Mouse (Mus musculus) kidney, postnatal 0 days (tissue): ENCODE results near the gene Sos2. TPM values are rescaled to one million over a fixed set of nuclear protein-coding genes. Genes with fewer than 3 reads are reported as not detected.

Source experiments
- ATAC-seq: fragments of 200-750 bp; cut with Nextera tagmentation; replicated peaks from 2 replicates; pipeline ENCODE4 v1.8.0; 2017; ENCODE audit warnings: low read depth, moderate number of reproducible peaks, moderate TSS enrichment, moderate library complexity; ENCODE audit not compliant: low FRiP score
- DNase-seq: peaks from one replicate; pipeline ENCODE4 v3.0.0-alpha.2; 2016; ENCODE audit warnings: low spot score
- H3K27ac ChIP-seq: fragments of 300-500 bp; sonication (generic); 2 replicates; pipeline ENCODE4 v1.5.1; 2014; ENCODE audit warnings: mild to moderate bottlenecking
- H3K27me3 ChIP-seq: fragments of 300-500 bp; sonication (generic); 2 replicates; pipeline ENCODE4 v1.6.1; 2014; ENCODE audit warnings: low read length, mixed read lengths; ENCODE audit not compliant: insufficient read depth
- H3K36me3 ChIP-seq: fragments of 300-500 bp; sonication (generic); 2 replicates; pipeline ENCODE4 v1.6.1; 2014; ENCODE audit warnings: low read length, mixed read lengths; ENCODE audit not compliant: insufficient read depth
- H3K4me1 ChIP-seq: fragments of 300-500 bp; sonication (generic); replicated peaks from 2 replicates; pipeline ENCODE4 v1.6.1; 2014; ENCODE audit warnings: antibody characterized with exemption, low read length, mixed read lengths; ENCODE audit not compliant: insufficient read depth
- H3K4me2 ChIP-seq: fragments of 300-500 bp; sonication (generic); 2 replicates; pipeline ENCODE4 v1.6.1; 2014; ENCODE audit warnings: mild to moderate bottlenecking, low read length, moderate library complexity, mixed read lengths
- H3K4me3 ChIP-seq: fragments of 300-500 bp; sonication (generic); replicated peaks from 2 replicates; pipeline ENCODE4 v1.5.1; 2014; ENCODE audit warnings: low read depth, low read length
- H3K9ac ChIP-seq: fragments of 300-500 bp; sonication (generic); 2 replicates; pipeline ENCODE4 v1.6.1; 2014; ENCODE audit warnings: low read depth, low read length
- H3K9me3 ChIP-seq: fragments of 300-500 bp; sonication (generic); replicated peaks from 2 replicates; pipeline ENCODE4 v1.6.1; 2016; ENCODE audit warnings: low read length, inconsistent platforms, mixed read lengths
- CTCF ChIP-seq: IDR thresholded peaks from 2 replicates; pipeline ENCODE4 v1.5.1; 2016; ENCODE audit warnings: antibody characterized with exemption, low read depth, mild to moderate bottlenecking, moderate library complexity
- WGBS: fragments of 180-500 bp; shearing (Covaris S2); extraction: QIAGEN DNeasy Blood & Tissue Kit; methylation state at CpG from one replicate; pipeline ENCODE4 v1.1.7; 2014; 5-methylcytosine and 5-hydroxymethylcytosine counted together
- polyA plus RNA-seq: library from polyadenylated mRNA; unstranded; fragments of >200 nt; fragmentation: Nextera tagmentation; extraction: Ambion mirVana; gene quantifications from 2 replicates; pipeline ENCODE4 v1.2.1, GENCODE M21; 2015

The Sos2 gene
- polyA plus RNA-seq, 1 experiment from 2014 or later, result 8.4 TPM

DNA sequence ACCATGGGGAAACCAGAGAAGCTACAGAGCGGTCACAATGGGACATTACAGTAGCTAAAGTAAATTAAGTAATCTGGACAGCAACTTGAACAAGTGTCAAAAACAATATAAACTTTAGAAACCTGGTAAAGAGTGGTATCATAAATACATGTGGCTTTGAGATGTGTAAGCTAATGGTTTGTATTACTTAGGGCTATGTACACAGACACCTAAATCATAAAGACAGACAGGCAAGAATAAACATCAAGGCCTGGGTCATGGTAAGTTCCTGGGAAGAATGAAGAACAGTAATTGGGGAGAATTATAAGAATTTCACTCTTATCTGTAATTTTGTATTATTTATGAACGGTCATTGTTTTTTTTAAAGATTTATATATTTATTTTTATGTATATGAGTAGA lies 77.3 kb downstream of the Sos2 start:
- H3K4me2 ChIP-seq, result no peak overlapping the region
- H3K9ac ChIP-seq, result no peak overlapping the region
- DNase-seq (peak; percentile 66), ATAC-seq (no peak)
- no peak overlapping the region for H3K4me3 ChIP-seq
- H3K36me3 ChIP-seq, result peaks cover 5% of the 10 kb centered on the region; the same call in 1 of the 2 replicates
- no peaks in the 10 kb centered on the region for H3K9me3 ChIP-seq
- TF ChIP-seq CTCF, result no peak
- H3K4me1 ChIP-seq, result no peaks in the 10 kb centered on the region
- no peak overlapping the region for H3K27ac ChIP-seq
- 70% methylated on average over 2 of the region's 2 CpGs for WGBS
- no peaks in the 10 kb centered on the region for H3K27me3 ChIP-seq

DNA sequence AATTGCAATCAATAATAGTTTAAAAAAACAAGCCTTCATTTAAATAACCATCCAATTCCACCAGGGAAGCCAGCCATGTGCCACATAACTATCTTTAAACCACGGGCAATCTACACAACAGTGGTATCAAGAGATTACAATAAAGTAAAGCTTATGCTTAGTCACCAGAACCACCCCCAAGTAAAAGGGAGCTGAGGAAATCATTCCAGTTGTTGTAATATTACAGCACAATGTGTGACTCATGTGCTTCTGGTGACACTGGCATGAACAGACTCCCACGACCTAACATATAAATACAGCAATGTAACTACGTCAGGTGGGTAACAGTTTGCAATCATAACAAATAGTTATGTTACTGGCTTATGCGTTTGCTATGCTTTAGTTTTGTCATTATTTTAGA lies 84.2 kb downstream of the Sos2 start:
- Histone ChIP-seq H3K36me3 (peaks cover 5% of the 10 kb centered on the region; the same call in 1 of the 2 replicates), H3K4me2 (no peak overlapping the region), H3K27ac (no peak overlapping the region), H3K9ac (no peak overlapping the region), H3K4me1 (no peaks in the 10 kb centered on the region), H3K9me3 (no peaks in the 10 kb centered on the region), H3K4me3 (no peak overlapping the region), H3K27me3 (no peaks in the 10 kb centered on the region)
- no peak for DNase-seq
- ATAC-seq, result no peak
- no peak for TF ChIP-seq CTCF
- 92% methylated on average over 4 of the region's 4 CpGs for WGBS

DNA sequence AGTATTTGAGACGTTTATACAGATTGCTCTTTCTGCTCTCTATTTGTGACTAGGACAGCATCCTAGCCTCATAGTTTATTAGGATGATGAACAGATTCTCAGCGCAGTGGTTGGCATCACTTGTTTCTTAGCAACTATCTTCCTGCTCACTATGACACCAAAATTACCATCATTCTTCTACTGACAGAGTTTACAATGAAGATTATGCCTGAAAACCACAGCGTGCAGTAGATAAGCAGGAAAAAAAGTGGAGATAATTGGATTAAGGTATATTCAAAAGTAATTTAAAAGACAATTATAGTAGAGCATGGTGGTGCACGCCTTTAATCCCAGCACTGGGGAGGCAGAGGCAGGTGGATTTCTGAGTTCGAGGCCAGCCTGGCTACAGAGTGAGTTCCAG lies 88.5 kb downstream of the Sos2 start:
- Histone ChIP-seq H3K36me3 (peaks cover 7% of the 10 kb centered on the region; the same call in 1 of the 2 replicates), H3K4me3 (no peak overlapping the region), H3K27ac (no peak overlapping the region), H3K27me3 (no peaks in the 10 kb centered on the region), H3K9me3 (no peaks in the 10 kb centered on the region), H3K9ac (no peak overlapping the region), H3K4me1 (no peaks in the 10 kb centered on the region), H3K4me2 (no peak overlapping the region)
- DNase-seq (no peak), ATAC-seq (no peak)
- 94% methylated on average over 5 of the region's 5 CpGs for WGBS
- TF ChIP-seq CTCF, result no peak

DNA sequence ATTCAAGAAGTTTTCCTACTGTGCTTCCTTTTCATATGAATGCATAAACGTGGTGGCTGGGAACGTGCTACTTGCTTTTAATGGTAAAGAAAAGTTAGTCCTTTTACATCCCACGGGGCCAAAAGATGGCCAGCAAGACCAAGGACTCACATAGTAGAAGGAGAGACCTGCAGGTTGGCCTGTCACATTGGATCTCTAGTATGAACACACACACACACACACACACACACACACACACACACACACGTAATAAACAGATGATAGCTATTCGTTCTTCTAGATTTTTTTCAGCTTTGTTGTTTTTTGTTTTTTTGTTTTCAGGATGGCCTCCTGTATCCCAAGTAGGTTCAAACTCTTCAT lies 98.4 kb downstream of the Sos2 start:
- H3K4me1 ChIP-seq, result 0 out of 2 replicates have a peak, but pooled peaks cover 14% of the 10 kb centered on the region
- DNase-seq (no peak), ATAC-seq (0 out of 2 replicates have a peak, but pooled peaks have one; percentile 18)
- no peak for TF ChIP-seq CTCF
- WGBS, result 34% methylated on average over 5 of the region's 5 CpGs
- H3K4me2 ChIP-seq, result peak overlapping the region; percentile 90
- peak overlapping the region; percentile 62; the same call in 1 of the 2 replicates for H3K27ac ChIP-seq
- H3K27me3 ChIP-seq, result no peaks in the 10 kb centered on the region
- no peaks in the 10 kb centered on the region for H3K9me3 ChIP-seq
- peak overlapping the region; percentile 87 for H3K9ac ChIP-seq
- peak overlapping the region; percentile 80 for H3K4me3 ChIP-seq
- peaks cover 17% of the 10 kb centered on the region for H3K36me3 ChIP-seq

DNA sequence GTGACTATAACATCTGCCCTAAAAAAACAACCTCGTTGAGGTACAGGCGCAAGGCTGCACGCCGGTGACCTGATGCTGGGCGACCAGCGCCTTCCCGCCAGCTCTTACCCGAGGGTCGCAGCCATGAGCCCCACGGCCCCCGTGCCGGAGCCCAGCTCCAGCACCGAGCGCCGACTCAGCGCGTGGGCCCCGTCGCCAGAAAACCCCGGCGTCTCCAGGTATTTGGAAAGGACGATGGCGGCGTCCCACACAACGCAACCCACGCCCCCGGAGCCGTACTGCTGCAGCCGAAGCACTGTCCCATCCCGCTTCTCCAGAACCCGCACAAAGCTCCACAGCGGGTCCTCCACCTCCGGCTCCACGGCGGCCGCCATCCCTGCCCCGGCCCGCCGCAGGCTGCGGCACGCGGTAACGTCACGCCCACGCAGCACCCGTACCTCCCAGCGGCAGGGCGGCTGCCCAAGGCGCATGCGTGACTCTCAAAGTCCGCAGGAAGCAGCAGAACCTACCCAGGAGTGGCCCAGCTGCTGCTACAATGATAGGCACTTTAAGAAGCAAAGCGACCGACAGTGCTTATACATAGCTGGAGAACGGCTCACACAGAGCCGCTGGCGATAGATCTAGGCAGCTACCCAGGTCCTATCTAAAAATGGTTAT lies 98.9 kb downstream of the Sos2 start, which contains the start of gene Vcpkmt:
Gene Vcpkmt, minus strand, starts transcription at position 416 of the 657 bp plus-strand sequence.
- WGBS, result under 1% methylated on average over 56 of the region's 56 CpGs
- Histone ChIP-seq H3K36me3 (peaks cover 22% of the 10 kb centered on the region), H3K27ac (peak within 1 kb of the TSS; percentile 62), H3K4me1 (0 out of 2 replicates have a peak, but pooled peaks cover 14% of the 10 kb centered on the region), H3K9me3 (no peaks in the 10 kb centered on the region), H3K9ac (peak within 1 kb of the TSS; percentile 87), H3K4me2 (peak within 1 kb of the TSS; percentile 90), H3K4me3 (peak within 1 kb of the TSS; percentile 80), H3K27me3 (no peaks in the 10 kb centered on the region)
- TF ChIP-seq CTCF, result no peak
- DNase-seq, result peak; percentile 97
- peak; percentile 93 for ATAC-seq

DNA sequence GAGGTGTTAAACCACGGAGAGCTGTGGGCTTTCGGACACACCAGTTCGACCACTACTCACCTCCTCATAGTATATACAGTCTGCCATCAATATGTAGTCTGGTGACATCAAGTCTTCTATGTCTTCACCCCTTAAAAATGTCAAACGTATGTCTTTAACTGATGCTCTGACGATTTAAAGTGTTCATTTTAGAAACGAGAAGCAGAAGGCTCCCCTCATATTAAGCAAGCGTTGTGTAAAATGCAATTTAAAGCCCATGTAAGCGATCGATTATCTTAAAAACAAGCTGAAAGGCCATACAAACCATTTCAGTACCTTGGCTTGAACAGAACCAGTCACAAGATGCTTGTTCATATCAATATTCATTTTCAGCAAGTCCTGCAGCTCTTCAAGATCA lies 99.4 kb downstream of the Sos2 start:
- no peak for ATAC-seq
- 24% methylated on average over 9 of the region's 9 CpGs for WGBS
- Histone ChIP-seq H3K9me3 (no peaks in the 10 kb centered on the region), H3K27ac (no peak overlapping the region), H3K4me1 (0 out of 2 replicates have a peak, but pooled peaks cover 14% of the 10 kb centered on the region), H3K27me3 (no peaks in the 10 kb centered on the region), H3K36me3 (peaks cover 24% of the 10 kb centered on the region), H3K4me3 (peak overlapping the region; percentile 80), H3K9ac (peak overlapping the region; percentile 87), H3K4me2 (peak overlapping the region; percentile 90)
- DNase-seq, result no peak
- TF ChIP-seq CTCF, result no peak
